Mouse (Mus musculus): ENCODE data around the gene Spag9.

DNA sequence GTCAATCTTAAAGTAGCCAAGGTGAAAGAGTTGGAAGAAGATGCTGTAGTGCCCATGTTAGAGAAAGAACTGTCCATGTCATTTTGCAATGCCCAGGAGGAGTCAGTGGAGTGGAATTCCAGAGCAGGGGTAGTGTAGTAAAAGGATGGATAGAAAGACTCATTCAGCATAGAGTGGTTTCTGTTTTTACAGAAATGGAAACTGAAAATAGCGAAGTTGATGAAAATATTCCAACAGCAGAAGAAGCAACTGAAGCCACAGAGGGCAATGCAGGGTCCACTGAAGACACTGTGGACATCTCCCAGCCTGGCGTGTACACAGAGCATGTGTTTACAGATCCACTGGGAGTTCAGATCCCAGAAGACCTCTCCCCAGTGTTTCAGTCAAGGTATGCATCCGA is 101.6 kb downstream of the Spag9 start:
- TF ChIP-seq CTCF (IDR thresholded peaks at IDR 0.05; ENCODE audit: extremely low read depth, insufficient read depth, low read length): no peak
- no peak for TF ChIP-seq POLR2A (IDR thresholded peaks at IDR 0.05; ENCODE audit: extremely low read depth, insufficient read depth, low read length)
